Mouse (Mus musculus): ENCODE results near the gene Rdh13. TPM values are rescaled to one million over a fixed set of nuclear protein-coding genes. Genes with fewer than 3 reads are reported as not detected.
A peak's percentile ranks its signal among the peaks of the same experiment; 100 is the strongest.

Gene Rdh13
- polyA plus RNA-seq, 1 experiment from 2014 or later = 27.5 TPM

- H3K9me3 ChIP-seq (replicated peaks) = no peaks in the 10 kb centered on the region
- H3K4me3 ChIP-seq = peak overlapping the region; percentile 44
- H3K27ac ChIP-seq (ENCODE audit: poor library complexity, severe bottlenecking) = no peak overlapping the region
- H3K9ac ChIP-seq = peak overlapping the region; percentile 38; the same call in 1 of the 2 replicates
- ATAC-seq (ENCODE audit: insufficient number of reproducible peaks, low FRiP score) = peak; percentile 65
- no peaks in the 10 kb centered on the region for H3K36me3 ChIP-seq
- peak overlapping the region; percentile 84 for H3K4me2 ChIP-seq
- peaks cover 56% of the 10 kb centered on the region for H3K27me3 ChIP-seq (replicated peaks)
- WGBS = 2% methylated on average over 35 of the region's 35 CpGs
- H3K4me1 ChIP-seq (replicated peaks) = 0 out of 2 replicates have a peak, but pooled peaks cover 7% of the 10 kb centered on the region
Observed at GRCm38 (mm10) chr7:4470275-4471178, 25.1 kb upstream of the Rdh13 start.

DNA sequence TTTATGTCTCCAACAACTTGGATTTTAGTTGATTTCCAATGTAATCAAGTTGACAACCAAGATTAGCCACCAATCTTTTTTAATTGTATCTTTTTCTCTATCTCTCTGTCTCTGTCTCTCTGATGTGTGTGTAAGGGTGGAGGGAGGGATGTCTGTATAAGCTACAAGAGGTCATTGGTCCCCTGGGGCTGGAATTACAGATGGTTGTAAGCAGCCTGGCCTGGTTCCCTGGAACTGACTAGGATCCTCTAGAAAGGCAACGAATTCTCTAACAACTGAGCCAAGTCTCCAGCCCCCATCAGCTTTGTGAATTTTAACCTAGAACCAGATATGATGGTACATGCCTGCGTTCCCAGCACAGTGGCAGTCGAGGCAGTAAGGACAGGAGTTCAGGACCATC is 22.4 kb upstream of the Rdh13 start:
- 69% methylated on average over 3 of the region's 3 CpGs for WGBS
- no peak overlapping the region for H3K27ac ChIP-seq (ENCODE audit: poor library complexity, severe bottlenecking)
- peaks cover 38% of the 10 kb centered on the region for H3K27me3 ChIP-seq (replicated peaks)
- H3K9ac ChIP-seq = no peak overlapping the region
- H3K36me3 ChIP-seq = no peaks in the 10 kb centered on the region
- peaks cover 5% of the 10 kb centered on the region; the same call in 1 of the 2 replicates for H3K4me1 ChIP-seq (replicated peaks)
- no peak overlapping the region for H3K4me3 ChIP-seq
- H3K9me3 ChIP-seq (replicated peaks) = no peaks in the 10 kb centered on the region
- H3K4me2 ChIP-seq = no peak overlapping the region
- no peak for ATAC-seq (ENCODE audit: insufficient number of reproducible peaks, low FRiP score)

- WGBS = 9% methylated on average over 12 of the region's 12 CpGs
- Histone ChIP-seq H3K27me3 (replicated peaks) (peaks cover 16% of the 10 kb centered on the region), H3K27ac (ENCODE audit: poor library complexity, severe bottlenecking) (no peak overlapping the region), H3K4me1 (replicated peaks) (peaks cover 5% of the 10 kb centered on the region; the same call in 1 of the 2 replicates), H3K9ac (no peak overlapping the region; the same call in 1 of the 2 replicates), H3K4me3 (no peak overlapping the region), H3K9me3 (replicated peaks) (no peaks in the 10 kb centered on the region), H3K36me3 (no peaks in the 10 kb centered on the region), H3K4me2 (no peak overlapping the region)
- no peak for ATAC-seq (ENCODE audit: insufficient number of reproducible peaks, low FRiP score)
Observed at GRCm38 (mm10) chr7:4464194-4464824, 18.9 kb upstream of the Rdh13 start.

- H3K4me3 ChIP-seq = peak within 1 kb of the TSS; percentile 30
- H3K9me3 ChIP-seq (replicated peaks) = no peaks in the 10 kb centered on the region
- H3K27ac ChIP-seq (ENCODE audit: poor library complexity, severe bottlenecking) = 0 out of 2 replicates have a peak within 1 kb of the TSS, but pooled peaks have one; percentile 17
- WGBS = 59% methylated on average over 14 of the region's 16 CpGs
- no peaks in the 10 kb centered on the region for H3K36me3 ChIP-seq
- ATAC-seq (ENCODE audit: insufficient number of reproducible peaks, low FRiP score) = peak; percentile 55
- peaks cover 5% of the 10 kb centered on the region; the same call in 1 of the 2 replicates for H3K4me1 ChIP-seq (replicated peaks)
- peak within 1 kb of the TSS; percentile 47 for H3K4me2 ChIP-seq
- peak within 1 kb of the TSS; percentile 49 for H3K9ac ChIP-seq
- peaks cover 7% of the 10 kb centered on the region for H3K27me3 ChIP-seq (replicated peaks)
Observed at GRCm38 (mm10) chr7:4460576-4461434, 15.4 kb upstream of the Rdh13 start, which contains the start of gene Eps8l1. Eps8l1 (plus strand) TSS chr7:4460674.

- ATAC-seq (ENCODE audit: insufficient number of reproducible peaks, low FRiP score) = no peak
- H3K9me3 ChIP-seq (replicated peaks) = no peaks in the 10 kb centered on the region
- no peaks in the 10 kb centered on the region for H3K36me3 ChIP-seq
- no peaks in the 10 kb centered on the region for H3K27me3 ChIP-seq (replicated peaks)
- H3K27ac ChIP-seq (ENCODE audit: poor library complexity, severe bottlenecking) = no peak overlapping the region
- WGBS = 20% methylated on average over 4 of the region's 4 CpGs
- H3K4me3 ChIP-seq = no peak overlapping the region
- H3K4me1 ChIP-seq (replicated peaks) = no peaks in the 10 kb centered on the region
- H3K4me2 ChIP-seq = no peak overlapping the region
- no peak overlapping the region for H3K9ac ChIP-seq
Observed at GRCm38 (mm10) chr7:4452644-4453043, 7.2 kb upstream of the Rdh13 start.

- H3K27ac ChIP-seq (ENCODE audit: poor library complexity, severe bottlenecking) = no peak overlapping the region
- H3K4me3 ChIP-seq = no peak overlapping the region
- H3K4me2 ChIP-seq = no peak overlapping the region
- WGBS = 21% methylated on average over 2 of the region's 2 CpGs
- H3K27me3 ChIP-seq (replicated peaks) = no peaks in the 10 kb centered on the region
- H3K4me1 ChIP-seq (replicated peaks) = peaks cover 6% of the 10 kb centered on the region
- H3K9me3 ChIP-seq (replicated peaks) = no peaks in the 10 kb centered on the region; the same call in 1 of the 2 replicates
- peaks cover 4% of the 10 kb centered on the region for H3K36me3 ChIP-seq
- ATAC-seq (ENCODE audit: insufficient number of reproducible peaks, low FRiP score) = no peak
- H3K9ac ChIP-seq = no peak overlapping the region
Observed at GRCm38 (mm10) chr7:4449211-4449610, 3.8 kb upstream of the Rdh13 start.

- no peak for ATAC-seq (ENCODE audit: insufficient number of reproducible peaks, low FRiP score)
- Histone ChIP-seq H3K4me2 (no peak overlapping the region), H3K27me3 (replicated peaks) (no peaks in the 10 kb centered on the region), H3K4me1 (replicated peaks) (peaks cover 6% of the 10 kb centered on the region), H3K9ac (no peak overlapping the region), H3K4me3 (no peak overlapping the region), H3K27ac (ENCODE audit: poor library complexity, severe bottlenecking) (no peak overlapping the region), H3K9me3 (replicated peaks) (no peaks in the 10 kb centered on the region; the same call in 1 of the 2 replicates), H3K36me3 (peaks cover 11% of the 10 kb centered on the region)
- 76% methylated on average over 3 of the region's 3 CpGs for WGBS
Observed at GRCm38 (mm10) chr7:4448439-4448838, 3.0 kb upstream of the Rdh13 start.

GRCm38 (mm10) chr7:4447138-4447537 is 1.7 kb upstream of the Rdh13 start:
- H3K27me3 ChIP-seq (replicated peaks) = no peaks in the 10 kb centered on the region
- no peak overlapping the region for H3K4me2 ChIP-seq

DNA sequence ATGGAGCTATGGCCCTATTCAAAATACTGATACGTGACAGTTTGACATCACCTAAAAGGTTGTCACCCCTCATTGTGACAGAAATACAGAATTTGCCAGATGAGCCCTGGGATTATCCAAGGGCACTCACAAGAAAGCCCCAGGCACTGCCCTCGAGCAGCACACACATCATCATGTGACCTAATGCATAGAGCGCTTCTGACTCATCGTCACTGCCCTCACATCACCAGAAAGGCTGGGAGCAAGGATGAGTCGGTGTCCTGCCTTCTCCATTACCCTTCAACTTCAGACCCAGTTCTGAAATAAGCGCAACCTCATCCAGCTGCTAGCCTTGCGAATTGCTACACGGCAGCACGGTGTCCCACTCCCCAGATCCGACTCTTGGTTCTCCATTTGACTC is 4.9 kb downstream of the Rdh13 start:
- no peak for ATAC-seq (ENCODE audit: insufficient number of reproducible peaks, low FRiP score)
- Histone ChIP-seq H3K4me1 (replicated peaks) (peaks cover 6% of the 10 kb centered on the region), H3K36me3 (peaks cover 84% of the 10 kb centered on the region), H3K9me3 (replicated peaks) (no peaks in the 10 kb centered on the region), H3K4me3 (no peak overlapping the region), H3K27me3 (replicated peaks) (no peaks in the 10 kb centered on the region), H3K27ac (ENCODE audit: poor library complexity, severe bottlenecking) (no peak overlapping the region), H3K9ac (no peak overlapping the region), H3K4me2 (no peak overlapping the region)
- WGBS = 88% methylated on average over 10 of the region's 10 CpGs

More at GRCm38 (mm10) chr7:4447138-4447537, 1.7 kb upstream of the Rdh13 start:
- H3K9me3 ChIP-seq (replicated peaks) = no peaks in the 10 kb centered on the region; the same call in 1 of the 2 replicates
- H3K4me1 ChIP-seq (replicated peaks) = peaks cover 6% of the 10 kb centered on the region
- no peak overlapping the region for H3K4me3 ChIP-seq
- H3K36me3 ChIP-seq = peaks cover 24% of the 10 kb centered on the region
- WGBS = 0% methylated on average over 1 of the region's 1 CpGs
- no peak overlapping the region for H3K9ac ChIP-seq
- no peak overlapping the region for H3K27ac ChIP-seq (ENCODE audit: poor library complexity, severe bottlenecking)
- ATAC-seq (ENCODE audit: insufficient number of reproducible peaks, low FRiP score) = no peak

GRCm38 (mm10) chr7:4437721-4438120 is 7.7 kb downstream of the Rdh13 start:
- peaks cover 93% of the 10 kb centered on the region for H3K36me3 ChIP-seq
- no peaks in the 10 kb centered on the region for H3K27me3 ChIP-seq (replicated peaks)
- H3K4me2 ChIP-seq = no peak overlapping the region
- no peak overlapping the region for H3K27ac ChIP-seq (ENCODE audit: poor library complexity, severe bottlenecking)
- H3K9ac ChIP-seq = no peak overlapping the region
- no peaks in the 10 kb centered on the region for H3K4me1 ChIP-seq (replicated peaks)
- WGBS = 84% methylated on average over 2 of the region's 2 CpGs
- ATAC-seq (ENCODE audit: insufficient number of reproducible peaks, low FRiP score) = no peak
- H3K4me3 ChIP-seq = no peak overlapping the region
- no peaks in the 10 kb centered on the region for H3K9me3 ChIP-seq (replicated peaks)
